Mouse (Mus musculus) CD4-positive, CD25-positive, alpha-beta regulatory T cell, adult 2 months (primary cell): ENCODE results near the gene Cdh4.

Experiments
- DNase-seq: peaks from one replicate; pipeline ENCODE4 v3.0.0-alpha.2; 2012; ENCODE audit warnings: low read depth, low spot score

Gene Cdh4

DNA sequence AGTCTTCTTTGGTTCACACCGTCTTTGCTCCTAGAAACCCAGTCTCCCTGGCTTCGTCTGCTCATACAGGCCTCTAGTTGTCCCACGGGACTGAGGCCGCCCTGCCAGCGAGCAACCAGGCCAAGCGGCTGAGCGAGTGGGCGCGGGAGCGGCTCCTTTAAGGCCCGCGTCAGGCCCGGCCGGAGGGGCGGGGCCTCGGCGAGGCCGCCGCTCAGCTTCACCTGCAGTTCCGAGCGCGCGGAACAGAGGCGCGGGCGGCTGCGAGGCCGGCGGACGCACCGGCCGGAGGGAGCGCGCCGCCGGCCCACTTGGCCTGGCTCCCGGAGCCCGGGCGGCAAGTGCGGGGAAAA, at the start of gene Cdh4:
TSS of gene Cdh4 (plus strand) at position 241 of the 350 bp plus-strand sequence.
- no peak for DNase-seq

DNA sequence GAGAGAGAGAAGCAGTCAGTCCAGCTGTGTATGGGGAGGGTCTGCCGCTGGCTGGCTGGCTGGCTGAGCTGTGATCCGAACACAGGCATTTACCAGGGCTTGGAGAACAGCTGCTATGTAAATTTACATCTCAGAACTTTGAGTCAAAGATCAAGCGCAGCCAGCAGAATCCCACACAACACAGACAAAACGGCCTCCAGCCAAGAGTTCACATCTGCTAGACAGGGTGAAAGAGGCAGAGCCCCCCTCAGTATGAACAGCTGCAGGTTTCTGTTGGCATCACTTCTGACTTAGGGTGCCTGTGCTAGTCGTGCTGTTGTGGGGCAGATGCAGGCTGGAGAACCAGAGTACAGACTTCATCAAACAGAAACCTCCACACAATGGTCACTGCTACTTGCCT, 46.8 kb upstream of the Cdh4 start:
- no peak for DNase-seq

DNA sequence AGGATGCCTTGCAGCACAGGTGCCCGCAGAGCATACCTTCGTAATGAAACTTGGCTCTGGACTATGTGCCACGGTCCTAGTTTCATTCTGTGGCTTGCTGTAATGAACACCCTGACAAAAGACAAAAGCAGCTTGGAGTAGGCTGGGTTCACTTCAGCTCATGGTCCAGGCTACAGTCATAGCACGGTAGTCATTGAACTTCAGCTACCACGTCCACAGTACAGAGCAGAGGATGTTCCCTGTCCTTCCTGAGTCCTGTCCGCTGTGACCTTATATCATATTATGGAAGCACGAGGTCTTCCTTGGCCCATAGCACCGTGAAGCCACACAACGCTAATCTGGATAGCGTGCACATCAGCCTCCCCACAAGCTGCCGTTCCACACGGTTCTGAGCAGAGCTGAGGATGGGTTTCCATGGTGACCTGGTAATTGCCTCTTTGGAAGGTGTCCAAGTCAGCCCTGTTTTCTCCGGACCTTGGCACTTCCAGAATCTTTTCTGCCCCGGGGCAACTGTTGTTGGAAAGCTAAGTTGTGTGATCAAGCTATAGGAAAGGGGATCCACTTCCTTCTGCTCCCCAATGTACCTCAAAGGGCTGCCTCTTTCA, 42.5 kb upstream of the Cdh4 start:
- no peak for DNase-seq

DNA sequence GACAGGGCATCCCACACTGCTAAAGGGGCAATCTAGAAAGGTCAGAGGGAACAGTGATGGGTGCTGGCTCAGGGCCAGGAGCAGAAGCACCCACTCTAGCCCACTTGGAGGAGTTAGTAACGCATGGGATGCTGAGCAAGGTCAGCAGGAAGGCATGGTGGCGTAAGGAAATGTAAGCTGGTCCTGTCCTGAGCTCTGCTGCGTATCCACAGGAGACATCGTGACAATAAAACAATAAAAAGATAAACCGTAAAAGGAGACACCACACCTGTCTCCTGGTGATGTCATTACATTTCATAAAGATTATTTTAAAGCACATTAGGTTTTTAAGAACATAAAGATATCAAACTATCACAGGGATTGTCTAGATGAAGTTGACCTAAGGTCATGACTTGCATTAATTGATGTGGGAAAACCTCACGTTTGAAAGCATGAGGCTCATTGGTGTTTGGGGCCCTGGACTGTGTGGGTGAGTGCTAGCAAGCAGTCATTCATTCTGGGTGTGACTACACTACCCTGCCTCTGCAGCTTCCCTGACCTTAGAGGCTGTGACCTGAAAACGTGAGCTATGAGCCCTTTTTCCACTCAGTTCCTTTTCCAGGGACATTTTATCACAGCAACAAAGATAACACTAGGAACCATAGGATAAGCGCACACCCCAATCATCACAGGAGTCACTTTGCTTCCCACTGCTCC, 31.2 kb upstream of the Cdh4 start:
- DNase-seq: no peak

DNA sequence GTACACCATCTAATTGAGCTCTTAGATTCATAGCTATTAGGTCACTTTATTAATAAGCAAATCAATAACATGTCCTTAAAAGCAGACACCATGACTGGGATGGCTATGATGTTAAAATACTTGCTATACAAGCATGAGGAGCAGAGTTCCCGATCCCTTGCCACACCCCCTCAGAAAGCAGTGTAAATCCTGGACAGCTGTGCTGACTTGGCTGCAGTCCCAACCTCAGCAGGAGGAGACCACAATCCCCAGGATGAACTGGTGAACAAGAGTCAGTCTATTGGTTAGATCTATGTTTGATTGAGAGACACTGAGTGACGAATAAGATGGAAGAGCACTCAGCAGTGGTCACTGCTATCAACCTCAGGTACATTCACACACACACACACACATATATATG, 29.3 kb upstream of the Cdh4 start:
- DNase-seq: no peak

DNA sequence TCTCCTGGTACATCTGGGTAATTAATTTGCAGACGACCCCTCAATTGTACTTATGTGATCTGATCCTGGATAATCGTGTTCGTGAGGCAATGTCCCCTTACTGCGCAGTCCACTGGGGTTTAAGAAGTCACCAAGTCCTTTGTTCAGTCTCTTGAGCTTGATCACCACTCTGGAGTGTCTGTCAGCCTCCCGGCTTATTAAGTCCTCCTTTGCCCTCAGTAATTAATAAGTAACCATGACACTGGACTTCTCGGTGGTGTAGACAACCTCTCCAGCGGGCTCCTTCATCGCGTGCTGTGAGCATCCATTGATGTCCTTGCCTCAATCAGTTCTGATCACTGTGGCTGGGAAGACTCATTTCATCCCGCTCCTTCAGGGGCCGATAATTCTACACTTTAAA, 28.0 kb upstream of the Cdh4 start:
- no peak for DNase-seq

DNA sequence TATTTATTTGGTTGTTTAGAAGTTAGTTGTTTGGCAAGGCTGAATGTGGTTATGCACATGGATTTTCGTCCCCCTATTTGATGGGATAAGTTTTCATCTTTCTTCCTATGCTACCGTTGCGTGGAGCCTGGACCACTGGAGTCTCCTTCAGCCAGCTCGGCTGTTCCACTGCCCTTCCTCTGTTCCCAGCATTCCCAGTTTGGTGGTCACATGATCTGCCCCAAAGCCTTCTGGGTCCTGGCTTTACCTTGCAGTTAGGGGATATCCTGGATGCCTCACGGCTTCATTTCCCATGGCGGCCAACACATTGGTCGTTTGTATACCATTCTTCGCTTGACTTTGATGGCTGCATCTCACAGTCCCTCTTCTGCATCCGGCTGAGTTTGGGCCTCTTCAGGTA, 27.5 kb upstream of the Cdh4 start:
- no peak for DNase-seq

DNA sequence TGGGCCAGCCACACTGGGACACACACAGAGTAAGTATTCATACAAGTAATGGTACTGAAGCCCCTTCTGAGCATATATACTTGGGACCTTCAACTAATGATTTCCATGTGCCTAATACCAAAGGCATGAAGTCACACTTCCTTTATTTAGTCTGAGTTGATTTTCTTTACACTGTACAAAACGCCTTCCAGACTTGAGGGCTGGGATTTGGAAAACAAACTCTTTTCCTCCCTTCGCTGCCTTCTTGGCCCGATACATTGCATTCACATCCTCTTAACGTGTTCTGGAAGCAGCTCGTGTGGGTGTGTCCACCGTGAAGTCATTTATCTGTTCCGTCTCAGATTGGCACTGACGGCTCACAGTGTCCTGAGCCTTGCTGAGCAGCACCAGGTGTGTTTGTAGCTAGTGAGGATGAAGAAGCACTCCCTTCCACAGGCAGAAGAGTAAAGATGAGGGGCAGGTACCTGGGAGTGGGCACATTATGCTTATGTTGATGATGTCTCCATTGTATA, 26.3 kb upstream of the Cdh4 start:
- no peak for DNase-seq

DNA sequence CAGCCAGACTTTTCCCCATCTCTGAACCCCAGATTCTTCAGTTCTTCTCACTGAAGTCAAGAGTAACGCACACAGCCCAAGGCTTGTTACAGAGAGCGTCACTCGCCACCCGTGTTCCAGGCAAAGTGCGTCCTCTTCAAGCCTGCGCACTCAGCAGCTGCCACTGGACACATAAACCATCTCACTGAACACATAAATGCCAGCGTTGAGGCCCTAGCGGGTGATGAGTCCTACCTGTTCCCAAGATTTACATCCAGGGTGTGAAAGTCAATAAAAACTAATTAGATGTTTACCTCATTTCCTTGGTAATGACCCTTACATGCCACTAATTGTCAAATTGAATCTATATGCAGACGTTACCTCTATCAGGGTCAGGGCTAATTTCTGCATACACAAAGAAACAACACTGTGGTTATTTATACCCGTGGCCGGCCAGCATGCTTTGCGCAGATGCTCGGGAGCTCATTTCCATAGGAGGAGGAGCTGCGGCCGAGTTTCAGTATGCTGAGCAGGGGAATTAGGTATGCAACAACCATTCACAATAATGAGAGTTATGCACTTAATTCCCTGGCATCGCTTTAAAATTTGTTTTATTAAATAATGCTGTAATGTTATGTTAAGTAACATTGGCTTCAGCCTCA, 25.5 kb upstream of the Cdh4 start:
- DNase-seq: no peak

DNA sequence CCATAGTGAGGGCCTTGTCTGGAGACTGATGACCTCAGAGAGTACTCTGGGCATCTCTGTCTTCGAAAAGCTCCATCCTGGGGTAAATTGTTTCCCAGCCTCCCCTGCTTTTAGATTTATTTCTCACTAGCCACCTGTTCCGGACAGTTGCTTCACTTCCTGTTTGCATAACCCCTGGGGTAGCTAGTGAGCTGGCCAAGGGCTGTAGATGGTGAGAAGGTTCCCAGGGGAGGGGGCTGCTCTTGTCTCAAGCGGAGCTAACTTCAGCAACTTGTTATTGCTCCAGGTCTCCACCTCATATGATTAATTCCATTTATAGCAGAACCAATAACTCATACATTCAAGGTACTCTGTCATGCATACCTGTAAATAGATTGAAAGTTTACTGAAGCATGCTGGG, 16.6 kb upstream of the Cdh4 start:
- no peak for DNase-seq

DNA sequence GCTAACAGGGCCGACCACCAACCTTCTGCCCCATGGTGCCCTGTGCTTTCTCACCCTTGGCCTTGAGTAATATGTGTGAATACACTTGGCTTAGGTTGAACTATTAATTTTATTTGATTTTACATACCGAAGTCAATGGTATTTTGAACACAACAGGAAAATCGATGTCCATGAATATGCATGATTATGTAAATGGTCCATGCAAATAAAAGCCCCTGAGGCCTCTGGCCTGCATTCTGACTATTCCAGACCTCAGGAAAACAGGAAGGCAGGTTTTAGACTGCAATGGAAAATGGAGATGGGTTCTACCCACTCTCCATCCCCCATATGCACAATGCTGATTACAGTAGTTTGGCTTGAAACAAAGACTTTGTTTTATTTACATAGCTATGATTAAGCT, 13.3 kb upstream of the Cdh4 start:
- DNase-seq: no peak

DNA sequence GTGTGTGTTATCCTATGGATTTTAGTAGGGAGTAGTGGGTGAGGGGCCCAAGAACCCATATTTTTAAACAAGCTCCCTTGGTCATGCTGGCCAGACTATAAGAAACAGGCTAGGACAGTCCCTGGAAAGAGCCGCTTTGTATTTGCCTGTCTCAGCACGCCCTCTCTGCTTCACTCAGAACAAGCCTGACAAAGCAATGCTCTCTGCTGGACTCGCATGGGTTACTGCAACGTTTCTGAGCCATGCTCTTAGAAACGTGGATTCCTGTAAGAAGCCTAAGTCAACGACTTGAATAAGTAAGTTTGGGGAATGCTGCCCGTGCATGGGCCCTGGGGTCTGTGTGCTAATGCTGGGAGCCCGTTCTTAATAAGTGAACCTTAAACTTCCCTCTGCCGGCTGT, 2.1 kb upstream of the Cdh4 start:
- no peak for DNase-seq

DNA sequence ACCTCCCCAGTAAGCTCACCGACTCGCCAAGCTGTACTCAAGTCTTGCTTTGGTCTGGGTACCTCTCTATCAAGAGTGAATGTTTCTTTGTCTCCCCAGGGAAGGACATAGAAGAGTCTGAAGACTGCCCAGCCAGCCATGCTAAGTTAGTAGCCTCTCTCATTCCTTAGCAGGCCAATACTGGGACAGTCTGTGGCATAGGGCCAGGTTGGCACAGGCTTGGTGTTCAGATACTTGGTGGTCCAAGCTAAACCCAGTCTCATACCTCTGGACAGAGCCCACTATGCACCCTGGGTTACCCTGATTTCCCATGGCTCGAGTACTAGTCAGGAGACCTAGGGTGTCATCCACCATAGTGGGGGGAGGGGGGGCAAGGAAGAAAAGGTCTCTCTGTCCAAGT, 1.1 kb upstream of the Cdh4 start:
- no peak for DNase-seq

DNA sequence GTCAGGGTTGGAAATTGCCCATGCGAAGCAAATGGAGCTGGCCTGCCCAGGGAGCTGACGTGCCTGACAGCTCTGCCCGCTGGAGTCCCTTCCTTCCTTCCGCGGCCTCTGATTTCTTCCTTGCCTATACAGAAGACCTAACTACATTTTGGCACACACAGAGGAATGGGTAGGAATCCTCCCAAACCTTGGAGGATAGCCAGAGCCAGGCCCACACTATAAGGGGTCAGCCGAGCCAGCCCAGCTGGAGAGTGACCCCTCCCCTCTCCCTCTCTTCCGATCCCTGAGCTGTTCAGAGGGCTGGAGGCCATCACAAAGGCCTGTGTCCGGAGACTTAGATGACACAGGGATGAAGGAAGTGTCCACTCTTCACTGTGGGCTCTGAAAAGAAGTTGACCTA, 514 bp upstream of the Cdh4 start:
- DNase-seq: no peak

DNA sequence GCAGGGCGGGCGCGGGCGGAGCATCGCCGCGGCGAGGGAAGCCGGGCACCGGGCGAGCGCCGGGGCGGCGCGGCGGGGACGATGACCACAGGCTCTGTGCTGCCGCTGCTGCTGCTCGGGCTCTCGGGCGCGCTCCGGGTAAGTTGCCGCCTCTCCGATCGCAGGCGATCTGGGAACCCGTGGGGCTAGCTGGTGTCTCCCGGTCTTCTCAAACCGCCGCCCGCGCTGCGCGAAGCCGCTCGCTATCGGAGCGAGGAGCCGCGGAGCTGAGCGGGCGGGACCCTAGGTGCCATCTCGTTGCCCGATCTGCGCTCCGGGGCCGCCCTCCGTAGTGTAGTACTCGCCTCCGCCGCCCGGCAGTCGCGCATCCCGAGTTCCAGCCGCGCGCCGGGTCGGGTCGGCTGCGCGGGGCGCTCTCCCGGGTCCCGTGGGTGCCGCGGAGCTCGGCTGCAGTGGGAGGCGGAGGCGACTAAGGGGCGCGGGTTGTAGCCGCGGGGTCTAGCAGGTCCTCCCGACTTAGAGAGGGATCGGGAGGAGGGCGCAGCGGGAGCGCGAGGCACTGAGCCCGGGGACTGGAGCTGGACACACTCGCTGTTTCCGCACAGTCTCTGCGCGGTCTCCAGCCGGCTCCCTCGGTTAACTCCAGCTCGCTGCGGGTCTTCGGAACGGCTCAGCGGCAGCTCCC, 452 bp downstream of the Cdh4 start:
- DNase-seq: no peak

DNA sequence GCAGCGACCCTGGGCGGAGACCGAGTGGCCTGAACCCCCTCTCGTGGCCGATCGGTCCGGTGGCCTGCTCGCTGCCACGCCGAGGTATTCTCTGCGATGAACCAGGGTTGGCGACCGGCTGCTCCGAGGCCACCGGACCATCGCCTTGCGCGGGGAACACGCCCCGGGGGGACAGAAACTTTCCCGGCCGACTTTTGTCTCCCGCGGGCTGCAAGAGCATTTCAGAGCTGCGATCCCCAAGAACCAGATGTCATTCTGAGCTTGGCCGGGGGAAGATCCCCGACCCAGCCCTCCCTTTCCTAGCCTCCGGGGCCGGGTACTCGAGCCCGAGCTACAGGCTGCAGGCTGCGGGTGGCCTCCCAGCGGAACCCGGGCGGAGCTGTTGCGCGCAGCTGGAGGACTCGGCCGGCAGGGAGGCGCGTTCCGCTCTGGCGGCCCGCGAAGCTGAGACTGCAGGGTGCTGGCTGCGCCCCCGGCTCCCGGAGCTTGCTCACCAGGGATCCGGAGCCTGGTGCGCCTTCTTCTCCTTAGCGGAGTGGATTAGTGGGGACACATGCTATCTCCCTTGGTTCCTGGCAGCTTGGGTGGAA, 1.1 kb downstream of the Cdh4 start:
- DNase-seq: no peak

DNA sequence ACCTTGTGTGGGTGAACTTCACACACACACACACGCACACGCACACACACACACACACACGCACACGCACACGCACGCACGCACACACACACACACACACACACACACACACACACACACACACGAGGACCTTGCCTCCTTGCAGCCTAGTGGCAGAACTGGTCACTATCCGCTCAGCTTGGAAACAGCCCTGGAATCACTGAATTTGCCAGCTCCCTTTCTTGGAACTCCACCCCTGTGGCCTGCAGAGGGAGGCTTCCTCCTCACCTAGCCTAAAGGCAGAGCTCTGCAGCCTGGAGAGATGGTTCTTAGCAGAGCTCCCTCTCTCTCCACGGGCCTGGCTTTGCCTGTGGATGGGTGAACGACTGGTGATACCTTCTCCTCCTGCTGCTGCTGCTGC, 1.7 kb downstream of the Cdh4 start:
- DNase-seq: no peak

DNA sequence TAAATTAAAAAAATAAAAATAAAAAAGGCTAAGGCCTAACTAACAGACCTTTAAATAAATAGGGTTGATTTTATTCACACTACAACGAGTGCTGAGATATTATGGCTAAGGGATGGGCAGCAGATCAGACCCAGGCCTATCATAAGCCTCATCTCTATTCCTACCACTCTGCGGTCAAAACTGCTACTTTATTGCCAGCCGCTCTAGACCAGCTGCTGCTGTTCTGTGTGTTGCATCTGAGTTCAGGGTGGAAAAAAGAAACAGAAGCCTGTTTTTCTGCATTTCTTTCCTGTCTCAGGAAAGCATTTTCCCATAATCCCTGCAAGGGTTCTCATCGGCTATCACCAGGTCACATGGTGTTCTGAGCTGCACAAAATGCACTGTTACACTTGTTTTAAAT, 6.0 kb downstream of the Cdh4 start:
- no peak for DNase-seq

DNA sequence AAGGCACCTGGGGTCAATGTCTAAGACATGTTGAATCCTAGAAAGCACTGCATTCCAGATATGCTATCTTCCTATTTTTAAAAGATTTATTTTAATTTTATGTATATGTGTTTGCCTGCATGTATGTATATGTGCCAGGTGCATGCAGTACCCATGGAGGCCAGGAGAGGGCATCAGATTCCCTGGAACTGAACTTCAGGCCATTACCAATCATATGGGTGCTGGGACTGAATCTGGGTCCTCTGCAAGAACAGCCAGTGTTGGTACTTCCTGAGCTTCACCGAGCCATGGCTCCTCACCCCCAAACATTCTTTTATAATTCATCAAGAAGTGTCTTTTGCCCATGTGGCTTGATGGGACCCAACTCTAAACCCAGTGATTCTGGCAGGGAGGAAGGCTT, 6.8 kb downstream of the Cdh4 start:
- DNase-seq: no peak

DNA sequence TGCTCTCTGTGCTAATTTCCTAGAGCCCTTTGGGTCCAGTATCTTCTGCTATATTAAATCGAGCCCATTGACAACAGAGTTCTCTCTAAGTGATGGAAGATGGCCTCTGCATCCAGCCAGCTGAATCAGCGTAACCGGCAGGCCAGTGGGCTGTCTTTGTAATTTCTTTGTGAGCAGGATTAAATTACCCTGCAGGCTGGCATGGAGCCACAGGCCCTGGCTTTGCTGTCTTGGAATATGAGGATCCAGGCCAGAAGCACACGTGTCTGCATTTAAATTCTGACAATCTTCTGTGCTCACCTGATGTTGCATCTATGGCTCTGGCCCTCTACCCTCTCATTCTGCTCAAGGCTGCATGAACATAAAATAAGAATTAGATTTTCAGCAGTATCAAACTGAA, 17.0 kb downstream of the Cdh4 start:
- DNase-seq: no peak

DNA sequence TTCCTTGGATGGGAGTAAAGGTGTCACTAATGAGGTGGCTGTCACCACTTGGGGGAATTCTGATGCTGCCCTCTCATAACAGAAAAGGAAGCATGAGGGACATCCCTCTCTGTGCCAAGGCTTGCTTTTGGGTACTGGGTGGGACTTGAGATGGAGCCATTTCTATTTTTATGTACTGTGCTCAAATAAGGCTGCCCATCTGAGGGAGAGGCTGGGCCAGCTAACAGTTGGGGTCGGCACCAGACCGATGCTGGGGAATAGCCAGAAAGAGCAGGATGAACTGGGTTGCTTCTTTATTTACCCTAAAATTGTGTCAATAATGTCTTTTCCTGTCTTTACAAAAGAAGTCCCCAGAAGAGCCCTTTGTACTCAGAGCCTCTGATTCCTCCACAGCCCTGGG, 17.4 kb downstream of the Cdh4 start:
- no peak for DNase-seq

DNA sequence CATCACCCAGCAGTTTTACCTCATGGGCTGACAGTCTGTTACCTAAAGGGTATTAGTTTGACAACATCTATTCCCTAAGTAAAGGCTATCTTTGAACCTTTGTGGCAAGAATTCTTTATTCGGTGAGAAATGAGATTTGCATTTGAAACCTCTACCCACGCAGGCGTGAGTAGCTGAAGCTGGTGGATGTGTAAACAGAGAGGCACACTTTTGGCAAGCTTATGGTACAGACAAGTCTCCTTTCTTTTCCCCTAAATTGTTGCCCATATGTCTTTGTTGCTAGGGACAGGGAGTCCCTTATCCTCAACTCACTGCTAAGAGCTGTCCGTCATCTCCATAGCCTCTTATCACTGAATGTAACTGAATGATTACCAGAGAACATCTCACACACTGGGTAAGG, 21.3 kb downstream of the Cdh4 start:
- no peak for DNase-seq
